Mouse (Mus musculus): ENCODE measurements around the gene Vps8.

GRCm38 (mm10) chr16:21445026-21445625 lies 22.2 kb downstream of the Vps8 start:
- TF ChIP-seq IRF4 (IDR thresholded peaks at IDR 0.05; ENCODE audit: low read depth, low read length) (no peak), EP300 (IDR thresholded peaks at IDR 0.05; ENCODE audit: low read length) (no peak; the same call in 1 of the 2 replicates), POLR2AphosphoS2 (IDR thresholded peaks at IDR 0.05; ENCODE audit: low read depth, low read length) (no peak), USF1 (IDR thresholded peaks at IDR 0.05; ENCODE audit: low read depth, low read length) (no peak), CTCF (conservative IDR thresholded peaks at IDR 0.05 in 1 of 2, IDR thresholded peaks at IDR 0.05 in 1 of 2; ENCODE audit: low read depth in 2 of 2, low read length in 2 of 2) (no peak)

All from CH12.LX (cell line).